Mouse (Mus musculus): ENCODE results near the gene Otp. TPM values are rescaled to one million over a fixed set of nuclear protein-coding genes. Genes with fewer than 3 reads are reported as not detected.

Gene Otp
- polyA plus RNA-seq (2012; rRNA removed), result not detected in 2 replicates

DNA sequence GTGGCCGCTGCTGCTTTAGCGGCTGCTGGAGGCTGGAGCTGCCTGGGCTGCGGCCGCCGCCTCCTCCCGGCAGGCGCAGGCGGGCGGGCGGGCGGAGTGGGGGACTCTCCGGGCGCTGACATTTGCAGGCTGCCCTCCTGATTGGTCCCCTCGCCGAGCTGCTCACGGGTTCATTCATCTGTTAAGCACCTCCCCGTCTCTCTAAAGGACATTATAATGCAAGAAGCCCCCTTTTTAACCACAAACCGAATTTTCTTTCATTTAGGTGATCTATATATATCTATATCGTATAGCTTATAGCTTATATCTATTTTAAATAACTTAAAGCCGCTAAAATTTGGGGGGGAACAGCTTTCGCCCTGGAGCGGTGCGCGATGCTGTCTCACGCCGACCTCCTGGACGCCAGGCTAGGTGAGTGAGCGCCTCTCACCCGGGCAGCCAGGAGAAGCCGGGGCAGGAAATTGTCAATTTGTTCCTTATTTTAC is at the start of gene Otp:
TSS of gene Otp (plus strand) at position 207 of the 485 bp plus-strand sequence.

Other genes with a start within 250 kb of the Otp start
- 0.17 TPM in 1 of 2 replicates, not detected in the other for gene Tbca, start 86.7 kb upstream of the Otp start, polyA plus RNA-seq (2012; rRNA removed)
- 2.3 and 4.1 TPM in 2 replicates for gene Wdr41, start 100.7 kb downstream of the Otp start, polyA plus RNA-seq (2012; rRNA removed)